Mouse (Mus musculus) liver, adult 2 months (tissue): ENCODE data around the gene Cntrob.

Experiments
- CTCF ChIP-seq: fragments of 200-500 bp; IDR thresholded peaks from 2 replicates; pipeline ENCODE4 v1.5.1; 2011; ENCODE audit warnings: low read depth, low read length, control low read depth
- POLR2A ChIP-seq: fragments of 200-500 bp; IDR thresholded peaks from 2 replicates; pipeline ENCODE4 v1.6.1; 2011; ENCODE audit warnings: low read length, control low read depth; ENCODE audit not compliant: insufficient read depth; ENCODE audit errors: extremely low read depth

GRCm38 (mm10) chr11:69276081-69276480, 47.5 kb downstream of the Cntrob start:
- TF ChIP-seq CTCF: no peak
- TF ChIP-seq POLR2A: no peak
